Mouse (Mus musculus) heart, adult 2 months (tissue): ENCODE measurements around the gene Gnptab.

Source experiments
- CTCF ChIP-seq: fragments of 200-600 bp; IDR thresholded peaks from 2 replicates; pipeline ENCODE4 v1.8.1; 2022; ENCODE audit warnings: antibody characterized with exemption, mild to moderate bottlenecking, moderate library complexity
- EP300 ChIP-seq: fragments of 200-500 bp; IDR thresholded peaks from 2 replicates; pipeline ENCODE4 v1.6.1; 2011; ENCODE audit warnings: low read depth, low read length, control low read depth; ENCODE audit not compliant: insufficient read depth
- POLR2A ChIP-seq: fragments of 200-500 bp; IDR thresholded peaks from 2 replicates; pipeline ENCODE4 v1.6.1; 2011; ENCODE audit warnings: mild to moderate bottlenecking, low read depth, low read length, control low read depth; ENCODE audit not compliant: insufficient read depth

DNA sequence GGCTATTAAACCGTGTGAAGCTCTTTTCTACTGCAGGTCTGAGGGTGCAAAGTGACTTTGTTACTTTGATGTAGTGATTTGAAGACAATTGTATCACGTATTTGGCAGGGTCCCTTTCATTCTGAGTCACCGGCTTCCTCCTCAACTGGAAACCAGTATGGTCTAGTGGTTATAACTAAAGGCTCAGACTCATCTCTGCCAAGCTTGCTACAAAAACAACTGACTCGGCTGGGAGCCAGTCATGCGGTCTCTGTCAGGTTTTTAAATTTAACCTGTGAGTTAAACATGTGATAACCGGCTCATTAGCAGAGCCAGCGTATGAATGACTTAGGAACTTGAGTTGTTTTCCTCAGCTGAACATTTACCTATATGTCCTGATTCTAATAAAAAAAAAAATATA, 26.9 kb downstream of the Gnptab start:
- TF ChIP-seq POLR2A (no peak), EP300 (0 out of 2 replicates have a peak, but pooled peaks have one; percentile 19), CTCF (no peak)
